Mouse (Mus musculus) embryonic facial prominence, embryonic 10.5 days (tissue): ENCODE measurements at regions not wholly inside any gene's neighbourhood (a gene's known extent, or its start where the extent isn't known, plus 50 kb on each side); places are given as distances from the start of the nearest gene placed in this dataset. TPM values are rescaled to one million over a fixed set of nuclear protein-coding genes. Genes with fewer than 3 reads are reported as not detected.

Experiments used
- DNase-seq: peaks from one replicate; pipeline ENCODE4 v3.0.0-alpha.2; 2017; ENCODE audit warnings: low spot score
- H3K27ac ChIP-seq: fragments of 300-500 bp; sonication (generic); replicated peaks from 2 replicates; pipeline ENCODE4 v1.5.1; 2016; ENCODE audit warnings: mild to moderate bottlenecking
- H3K27me3 ChIP-seq: fragments of 300-500 bp; sonication (generic); replicated peaks from 2 replicates; pipeline ENCODE4 v1.6.1; 2016; ENCODE audit warnings: low read depth, mild to moderate bottlenecking; ENCODE audit not compliant: poor library complexity, severe bottlenecking
- H3K36me3 ChIP-seq: fragments of 300-500 bp; sonication (generic); replicated peaks from 2 replicates; pipeline ENCODE4 v1.6.1; 2016; ENCODE audit warnings: mild to moderate bottlenecking, moderate library complexity
- H3K4me1 ChIP-seq: fragments of 300-500 bp; sonication (generic); 2 replicates; pipeline ENCODE4 v1.6.1; 2016
- H3K4me3 ChIP-seq: fragments of 300-500 bp; sonication (generic); 2 replicates; pipeline ENCODE4 v1.5.1; 2016; ENCODE audit warnings: mild to moderate bottlenecking, moderate library complexity
- H3K9me3 ChIP-seq: fragments of 300-500 bp; sonication (generic); 2 replicates; pipeline ENCODE4 v1.6.1; 2016; ENCODE audit warnings: mild to moderate bottlenecking
- WGBS: fragments of 180-500 bp; shearing (Covaris S2); methylation state at CpG from one replicate; pipeline ENCODE4 v1.1.7; 2016; 5-methylcytosine and 5-hydroxymethylcytosine counted together
- microRNA-seq: library from miRNA; unstranded; fragments of <30 nt; microRNA quantifications from one replicate; pipeline ENCODE4, GENCODE M21; 2017

DNA sequence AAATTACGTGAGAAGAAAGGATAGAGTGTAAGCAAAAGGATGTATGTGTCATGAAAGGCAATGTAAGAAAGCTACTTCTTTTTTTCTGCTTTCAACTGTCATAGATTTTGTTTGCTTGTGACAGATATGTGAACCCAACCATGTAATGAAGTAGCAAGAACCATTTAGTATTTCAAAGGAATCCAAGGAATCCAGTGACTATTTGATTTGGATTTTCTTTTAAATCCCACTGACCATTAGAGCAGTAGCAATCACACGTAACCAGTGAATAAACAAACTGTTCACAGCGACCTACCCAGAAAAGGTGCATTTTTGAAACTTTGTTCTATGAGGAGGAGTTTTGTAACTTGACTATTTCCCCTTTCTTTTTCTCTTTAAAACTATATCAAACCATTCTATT, 981.2 kb upstream of the Luzp2 start:
- Histone ChIP-seq H3K27me3 (no peaks in the 10 kb centered on the region), H3K36me3 (no peaks in the 10 kb centered on the region), H3K4me3 (no peak overlapping the region), H3K9me3 (no peaks in the 10 kb centered on the region), H3K4me1 (no peaks in the 10 kb centered on the region), H3K27ac (no peak overlapping the region)
- no peak for DNase-seq
- 70% methylated on average over 3 of the region's 3 CpGs for WGBS

DNA sequence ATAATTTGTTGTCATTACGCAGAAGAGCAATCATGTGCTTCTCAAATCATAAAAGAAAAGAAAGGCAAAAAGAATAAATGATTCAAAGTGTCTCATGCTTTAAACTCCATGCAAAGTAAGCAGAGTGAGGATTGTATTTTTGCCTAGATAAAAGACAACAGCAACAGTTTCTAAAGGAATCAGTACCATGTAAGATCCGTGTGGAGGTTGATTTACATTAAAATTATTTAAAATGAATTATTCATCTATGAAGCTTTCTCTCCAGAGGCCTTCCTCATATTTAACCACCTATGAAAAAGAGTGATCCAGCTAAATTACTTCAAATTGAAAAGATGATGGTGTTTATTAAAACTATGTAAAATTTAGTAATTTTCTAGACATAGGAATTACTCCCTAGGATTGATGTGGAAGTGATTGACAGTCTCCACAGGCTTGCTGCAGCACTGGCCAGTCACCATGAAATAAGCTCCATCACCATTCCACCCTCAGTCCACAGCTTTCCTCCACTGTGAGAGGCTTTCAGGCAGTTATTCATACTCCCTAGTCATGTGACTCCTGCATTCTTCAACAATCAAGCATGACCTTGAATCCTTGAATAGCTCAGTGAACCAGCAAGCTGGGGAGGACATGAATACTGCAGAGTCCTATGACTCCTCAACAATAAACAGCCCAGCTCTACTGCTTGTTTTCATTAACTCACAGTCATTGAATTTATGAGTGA, 962.7 kb upstream of the Luzp2 start:
- Histone ChIP-seq H3K27me3 (no peaks in the 10 kb centered on the region), H3K27ac (no peak overlapping the region), H3K4me1 (no peaks in the 10 kb centered on the region), H3K4me3 (no peak overlapping the region), H3K9me3 (no peaks in the 10 kb centered on the region), H3K36me3 (no peaks in the 10 kb centered on the region)
- DNase-seq, result no peak
- WGBS, result 88% methylated on average over 2 of the region's 2 CpGs

DNA sequence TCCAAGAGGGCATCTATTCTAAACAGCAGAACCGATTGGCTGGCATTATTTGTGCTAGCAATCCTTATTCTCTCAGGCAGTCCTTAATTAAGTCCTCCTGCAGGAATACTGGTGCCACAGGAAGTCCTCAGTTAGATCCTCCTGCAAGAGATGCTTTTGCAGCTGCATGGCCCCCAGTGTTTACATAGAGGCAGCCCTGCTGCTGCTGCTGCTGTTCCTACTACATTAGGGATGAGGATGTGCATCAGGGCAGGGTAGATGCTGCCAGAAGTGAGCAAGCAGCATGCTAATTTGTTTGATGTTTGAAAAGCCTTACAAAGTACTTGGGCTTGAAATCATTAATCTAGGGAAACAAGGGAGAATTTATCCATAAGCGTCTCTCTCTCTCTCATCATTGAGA, 922.3 kb upstream of the Luzp2 start:
- 59% methylated on average over 2 of the region's 2 CpGs for WGBS
- no peak overlapping the region for H3K4me3 ChIP-seq
- H3K27me3 ChIP-seq, result no peaks in the 10 kb centered on the region
- peak; percentile 20 for DNase-seq
- no peaks in the 10 kb centered on the region for H3K9me3 ChIP-seq
- H3K27ac ChIP-seq, result no peak overlapping the region
- H3K36me3 ChIP-seq, result no peaks in the 10 kb centered on the region
- peaks cover 5% of the 10 kb centered on the region for H3K4me1 ChIP-seq

DNA sequence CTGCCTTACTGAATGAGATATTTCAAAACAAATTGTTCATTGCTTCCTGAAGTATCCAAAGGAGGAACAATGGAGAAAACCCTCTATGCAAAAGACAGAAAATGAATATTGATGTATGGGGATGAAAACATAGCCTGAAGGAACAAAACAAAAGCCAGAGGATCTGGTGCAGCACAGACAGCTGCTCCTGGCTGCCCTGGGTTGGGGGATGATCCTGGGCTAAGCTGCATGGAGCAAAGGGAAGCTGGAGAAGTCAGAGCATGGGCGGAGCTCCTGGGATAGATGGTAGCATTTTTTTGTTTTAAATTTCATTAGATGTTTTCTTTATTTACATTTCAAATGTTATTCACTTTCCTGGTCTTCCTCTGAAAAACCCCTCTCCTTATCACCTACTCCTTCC, 879.6 kb upstream of the Luzp2 start:
- WGBS, result 86% methylated on average over 1 of the region's 1 CpGs
- Histone ChIP-seq H3K36me3 (no peaks in the 10 kb centered on the region), H3K4me1 (no peaks in the 10 kb centered on the region), H3K9me3 (no peaks in the 10 kb centered on the region), H3K27me3 (no peaks in the 10 kb centered on the region), H3K4me3 (no peak overlapping the region), H3K27ac (no peak overlapping the region)
- no peak for DNase-seq

- DNase-seq, result no peak
- Histone ChIP-seq H3K4me1 (no peaks in the 10 kb centered on the region), H3K4me3 (no peak overlapping the region), H3K27me3 (no peaks in the 10 kb centered on the region), H3K27ac (no peak overlapping the region), H3K36me3 (no peaks in the 10 kb centered on the region), H3K9me3 (no peaks in the 10 kb centered on the region)
These were observed 859.8 kb upstream of the Luzp2 start for GRCm38 (mm10) chr7:53975480-53975879.

DNA sequence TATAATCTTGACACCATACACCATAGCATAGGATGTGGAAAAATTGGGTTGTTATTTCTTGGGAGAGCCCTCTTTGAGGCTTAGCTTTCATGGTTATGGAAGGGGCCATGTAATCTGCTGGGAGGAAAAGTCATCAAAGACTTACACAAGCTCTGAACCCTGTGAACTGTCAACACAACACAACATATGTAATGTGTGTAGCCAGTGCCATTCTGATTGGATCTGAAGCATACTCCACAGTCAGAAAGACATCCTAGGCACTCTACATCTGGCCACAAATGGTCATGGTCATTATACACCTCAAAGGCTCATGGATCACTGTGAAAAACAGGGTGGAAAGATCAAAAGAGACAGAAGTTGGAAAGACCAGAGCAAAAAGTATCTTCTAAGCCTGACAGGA, 839.3 kb upstream of the Luzp2 start:
- H3K27me3 ChIP-seq, result no peaks in the 10 kb centered on the region
- no peaks in the 10 kb centered on the region for H3K36me3 ChIP-seq
- H3K4me3 ChIP-seq, result no peak overlapping the region
- no peaks in the 10 kb centered on the region for H3K4me1 ChIP-seq
- no peak overlapping the region for H3K27ac ChIP-seq
- DNase-seq, result no peak
- no peaks in the 10 kb centered on the region for H3K9me3 ChIP-seq

GRCm38 (mm10) chr7:54008684-54009083, 826.6 kb upstream of the Luzp2 start:
- Histone ChIP-seq H3K27ac (no peak overlapping the region), H3K4me1 (no peaks in the 10 kb centered on the region), H3K4me3 (no peak overlapping the region), H3K27me3 (no peaks in the 10 kb centered on the region), H3K36me3 (no peaks in the 10 kb centered on the region), H3K9me3 (no peaks in the 10 kb centered on the region)
- WGBS, result 86% methylated on average over 3 of the region's 3 CpGs
- no peak for DNase-seq

Small RNA genes lying in the stretch of these regions (microRNA-seq; reads per million reads assigned to microRNA genes)
- gene Gm27921, result not detected
- gene Mir6238, result not detected
